Mouse (Mus musculus) hindbrain, embryonic 15.5 days (tissue): ENCODE results near the gene Mvd. TPM values are rescaled to one million over a fixed set of nuclear protein-coding genes. Genes with fewer than 3 reads are reported as not detected.

Source experiments
- ATAC-seq: fragments of 200-750 bp; cut with Nextera tagmentation; 2 replicates; pipeline ENCODE4 v1.8.0; 2017; ENCODE audit warnings: low read depth, moderate number of reproducible peaks, moderate TSS enrichment; ENCODE audit not compliant: low FRiP score
- H3K27ac ChIP-seq: fragments of 300-500 bp; sonication (generic); replicated peaks from 2 replicates; pipeline ENCODE4 v1.5.1; 2015; ENCODE audit warnings: mild to moderate bottlenecking, inconsistent platforms
- H3K27me3 ChIP-seq: fragments of 300-500 bp; sonication (generic); 2 replicates; pipeline ENCODE4 v1.6.1; 2015; ENCODE audit warnings: control low read depth, inconsistent platforms
- H3K36me3 ChIP-seq: fragments of 300-500 bp; sonication (generic); 2 replicates; pipeline ENCODE4 v1.6.1; 2015; ENCODE audit warnings: control low read depth, inconsistent platforms
- H3K4me1 ChIP-seq: fragments of 300-500 bp; sonication (generic); replicated peaks from 2 replicates; pipeline ENCODE4 v1.6.1; 2015; ENCODE audit warnings: control low read depth, inconsistent platforms
- H3K4me2 ChIP-seq: fragments of 300-500 bp; sonication (generic); 2 replicates; pipeline ENCODE4 v1.6.1; 2015; ENCODE audit warnings: moderate library complexity, mild to moderate bottlenecking, inconsistent platforms
- H3K4me3 ChIP-seq: fragments of 300-500 bp; sonication (generic); 2 replicates; pipeline ENCODE4 v1.5.1; 2015; ENCODE audit warnings: mild to moderate bottlenecking, inconsistent platforms
- H3K9ac ChIP-seq: fragments of 300-500 bp; sonication (generic); 2 replicates; pipeline ENCODE4 v1.6.1; 2015; ENCODE audit warnings: inconsistent platforms
- H3K9me3 ChIP-seq: fragments of 300-500 bp; sonication (generic); 2 replicates; pipeline ENCODE4 v1.6.1; 2016; ENCODE audit warnings: control low read depth, inconsistent platforms
- WGBS: fragments of 180-500 bp; shearing (Covaris S2); methylation state at CpG from one replicate; pipeline ENCODE4 v1.1.7; 2015; 5-methylcytosine and 5-hydroxymethylcytosine counted together
- microRNA-seq: library from miRNA; unstranded; fragments of <30 nt; microRNA quantifications from one replicate; pipeline ENCODE4, GENCODE M21; 2016
- polyA plus RNA-seq: library from polyadenylated mRNA; unstranded; fragments of >200 nt; fragmentation: Nextera tagmentation; extraction: Ambion mirVana; gene quantifications from 2 replicates; pipeline ENCODE4 v1.2.1, GENCODE M21; 2015

Mvd gene
- polyA plus RNA-seq, 1 experiment from 2014 or later: 70.1 TPM

DNA sequence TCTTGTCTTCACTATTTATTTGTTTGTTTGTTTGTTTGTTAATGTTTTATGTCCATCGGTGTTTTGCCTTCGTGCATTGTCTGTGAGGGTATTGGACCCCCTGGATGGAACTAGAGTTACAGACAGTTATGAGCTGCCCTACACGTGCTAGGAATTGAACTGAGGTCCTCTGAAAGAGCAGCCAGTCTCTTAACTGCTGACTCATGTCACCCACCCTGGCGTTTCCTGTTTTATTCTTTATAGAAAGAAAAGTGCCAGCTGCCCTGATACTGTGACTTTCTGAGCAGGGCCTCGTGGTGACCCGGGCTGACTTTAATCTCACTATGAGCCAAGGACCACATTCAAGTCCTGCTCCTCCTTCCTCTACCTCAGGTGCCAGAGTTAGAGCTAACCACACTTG, 27.7 kb downstream of the Mvd start:
- Histone ChIP-seq H3K4me3 (no peak overlapping the region), H3K4me2 (no peak overlapping the region), H3K36me3 (peaks cover 74% of the 10 kb centered on the region), H3K9ac (no peak overlapping the region), H3K27ac (no peak overlapping the region), H3K4me1 (no peaks in the 10 kb centered on the region), H3K9me3 (no peaks in the 10 kb centered on the region), H3K27me3 (no peaks in the 10 kb centered on the region)
- ATAC-seq: no peak
- WGBS: 93% methylated on average over 6 of the region's 6 CpGs

DNA sequence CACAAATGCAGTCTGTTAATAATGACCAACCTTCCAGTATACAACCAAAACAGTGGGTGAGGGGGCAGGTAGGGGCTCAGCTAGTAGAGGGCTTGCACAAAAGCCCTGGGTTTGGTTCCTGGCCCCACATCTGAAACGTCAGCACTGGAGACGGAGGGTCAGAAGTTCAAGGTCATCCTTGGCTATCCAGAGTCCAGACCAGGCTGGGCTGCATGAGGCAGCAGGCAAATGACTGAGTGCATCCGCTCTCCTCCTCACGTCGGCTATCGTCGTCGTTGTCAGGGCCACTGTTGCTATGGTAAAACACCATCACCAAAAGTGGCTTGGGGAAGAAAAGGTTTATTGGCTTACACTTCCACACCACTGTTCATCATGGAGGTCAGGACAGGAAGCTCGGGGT, 28.9 kb downstream of the Mvd start:
- no peaks in the 10 kb centered on the region for H3K27me3 ChIP-seq
- H3K36me3 ChIP-seq: peaks cover 86% of the 10 kb centered on the region
- WGBS: 84% methylated on average over 9 of the region's 9 CpGs
- H3K4me3 ChIP-seq: no peak overlapping the region
- H3K9me3 ChIP-seq: no peaks in the 10 kb centered on the region
- no peaks in the 10 kb centered on the region for H3K4me1 ChIP-seq
- H3K4me2 ChIP-seq: no peak overlapping the region
- no peak overlapping the region for H3K27ac ChIP-seq
- H3K9ac ChIP-seq: no peak overlapping the region
- no peak for ATAC-seq

DNA sequence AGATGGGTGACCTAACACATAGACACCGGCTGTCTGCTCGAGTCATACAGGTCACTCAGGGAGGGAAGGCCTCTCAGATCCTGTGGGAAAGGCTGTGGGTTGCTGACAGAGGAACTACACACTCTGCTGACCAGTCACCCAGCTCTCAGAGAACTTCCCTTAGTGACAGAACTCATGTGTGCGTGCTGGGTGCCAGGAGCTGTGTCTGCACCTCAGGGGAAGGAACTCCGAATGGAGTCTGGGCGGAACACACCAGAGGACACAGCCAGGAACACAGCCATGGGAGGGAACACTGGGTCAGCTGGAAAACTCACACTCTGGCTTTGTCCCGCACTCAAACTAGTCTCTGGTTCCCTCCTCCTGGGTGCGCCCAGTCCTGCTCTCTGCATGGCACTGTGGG, 35.5 kb downstream of the Mvd start:
- H3K27me3 ChIP-seq: no peaks in the 10 kb centered on the region
- no peaks in the 10 kb centered on the region for H3K9me3 ChIP-seq
- H3K27ac ChIP-seq: no peak overlapping the region
- H3K36me3 ChIP-seq: peaks cover 93% of the 10 kb centered on the region
- no peaks in the 10 kb centered on the region for H3K4me1 ChIP-seq
- H3K9ac ChIP-seq: no peak overlapping the region
- 94% methylated on average over 7 of the region's 7 CpGs for WGBS
- ATAC-seq: no peak
- no peak overlapping the region for H3K4me2 ChIP-seq
- no peak overlapping the region for H3K4me3 ChIP-seq

DNA sequence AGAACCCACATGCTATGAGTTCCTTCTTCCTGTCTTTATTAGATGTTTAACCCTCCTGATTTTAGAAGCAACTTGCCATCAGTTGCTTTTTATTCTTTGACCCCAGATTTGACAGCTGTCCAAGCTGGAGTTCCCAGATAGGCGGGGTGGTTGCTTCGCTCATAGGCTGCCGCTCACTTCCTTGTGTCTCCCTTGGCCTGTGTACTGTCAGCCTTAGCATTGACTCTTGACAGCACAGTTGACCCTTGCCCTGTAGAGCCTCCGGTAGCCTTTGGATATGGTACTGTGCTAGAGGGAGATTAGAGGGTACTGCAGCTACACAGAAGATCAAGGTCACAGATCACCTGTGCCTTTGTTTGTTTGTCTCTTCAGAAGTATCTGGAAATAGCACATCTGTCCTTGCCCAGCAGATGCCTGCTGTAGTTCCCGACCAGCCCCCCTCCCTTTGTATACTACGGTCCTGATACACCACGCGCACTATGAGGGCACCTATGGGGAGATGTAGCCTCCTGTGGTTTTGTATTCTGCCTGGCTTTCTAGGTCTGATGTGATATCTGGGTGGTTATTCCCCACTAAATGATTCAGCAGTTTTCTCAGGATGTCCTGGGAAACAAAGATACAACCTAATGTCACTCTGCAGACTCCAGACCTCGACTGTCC, 37.9 kb downstream of the Mvd start:
- Histone ChIP-seq H3K27me3 (no peaks in the 10 kb centered on the region), H3K9me3 (no peaks in the 10 kb centered on the region), H3K4me3 (no peak overlapping the region), H3K36me3 (peaks cover 93% of the 10 kb centered on the region), H3K4me2 (no peak overlapping the region), H3K9ac (no peak overlapping the region), H3K27ac (no peak overlapping the region), H3K4me1 (no peaks in the 10 kb centered on the region)
- WGBS: 92% methylated on average over 9 of the region's 9 CpGs
- ATAC-seq: no peak

- ATAC-seq: no peak
- no peak overlapping the region for H3K4me3 ChIP-seq
- no peaks in the 10 kb centered on the region for H3K9me3 ChIP-seq
- H3K4me1 ChIP-seq: no peaks in the 10 kb centered on the region
- 90% methylated on average over 9 of the region's 9 CpGs for WGBS
- no peaks in the 10 kb centered on the region for H3K27me3 ChIP-seq
- no peak overlapping the region for H3K9ac ChIP-seq
- peaks cover 64% of the 10 kb centered on the region for H3K36me3 ChIP-seq
- H3K4me2 ChIP-seq: no peak overlapping the region
- H3K27ac ChIP-seq: no peak overlapping the region
These were observed 45.0 kb downstream of the Mvd start for GRCm38 (mm10) chr8:122398186-122398585.

GRCm38 (mm10) chr8:122395291-122395690, 47.9 kb downstream of the Mvd start:
- 82% methylated on average over 6 of the region's 6 CpGs for WGBS
- Histone ChIP-seq H3K27me3 (no peaks in the 10 kb centered on the region), H3K4me3 (no peak overlapping the region), H3K4me2 (no peak overlapping the region), H3K27ac (no peak overlapping the region), H3K9ac (no peak overlapping the region), H3K9me3 (no peaks in the 10 kb centered on the region), H3K4me1 (no peaks in the 10 kb centered on the region), H3K36me3 (peaks cover 57% of the 10 kb centered on the region)
- ATAC-seq: no peak

DNA sequence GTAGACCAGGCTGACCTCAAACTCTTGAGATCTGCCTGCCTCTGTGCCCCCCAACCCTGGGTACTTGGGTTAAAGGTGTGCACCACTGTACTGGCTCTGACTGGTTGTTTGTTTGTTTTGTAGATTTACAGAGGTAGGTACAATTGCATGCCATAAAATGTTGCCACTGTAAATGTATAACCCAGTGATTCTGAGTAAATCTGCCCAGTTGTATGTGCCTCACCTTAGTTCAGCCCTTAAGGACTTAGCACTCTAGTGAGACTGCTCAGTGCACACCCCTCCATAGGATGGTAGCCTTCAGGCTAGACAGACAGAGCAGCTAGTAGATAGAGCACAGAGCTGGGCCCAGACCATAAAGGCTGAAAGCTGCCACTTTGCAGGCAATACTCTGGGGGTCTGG, 49.5 kb downstream of the Mvd start:
- Histone ChIP-seq H3K4me3 (no peak overlapping the region), H3K36me3 (peaks cover 55% of the 10 kb centered on the region), H3K27me3 (no peaks in the 10 kb centered on the region), H3K27ac (no peak overlapping the region), H3K4me2 (no peak overlapping the region), H3K4me1 (no peaks in the 10 kb centered on the region), H3K9me3 (no peaks in the 10 kb centered on the region), H3K9ac (no peak overlapping the region)
- no peak for ATAC-seq

DNA sequence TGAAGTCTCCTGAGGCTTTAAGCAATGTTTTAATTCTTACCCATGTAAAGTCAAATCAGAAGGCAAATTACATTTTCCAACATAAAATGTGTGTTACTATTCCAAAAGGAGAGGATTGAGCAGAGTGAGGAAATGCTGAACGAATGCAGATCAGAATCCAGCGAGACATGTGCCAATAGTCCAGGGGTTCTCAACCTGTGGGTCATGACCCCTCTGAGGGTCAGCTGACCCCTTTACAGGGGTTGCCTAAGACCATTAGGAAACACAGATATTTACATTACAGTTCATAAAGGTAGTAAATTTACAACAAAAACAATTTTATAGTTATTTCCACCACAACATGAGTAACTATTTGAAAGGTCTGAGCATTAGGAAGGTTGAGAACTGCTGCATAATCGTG, 52.5 kb downstream of the Mvd start:
- Histone ChIP-seq H3K36me3 (peaks cover 72% of the 10 kb centered on the region), H3K4me3 (no peak overlapping the region), H3K9ac (no peak overlapping the region), H3K4me1 (no peaks in the 10 kb centered on the region), H3K27me3 (no peaks in the 10 kb centered on the region), H3K4me2 (no peak overlapping the region), H3K9me3 (no peaks in the 10 kb centered on the region), H3K27ac (no peak overlapping the region)
- ATAC-seq: no peak
- WGBS: 92% methylated on average over 3 of the region's 3 CpGs

DNA sequence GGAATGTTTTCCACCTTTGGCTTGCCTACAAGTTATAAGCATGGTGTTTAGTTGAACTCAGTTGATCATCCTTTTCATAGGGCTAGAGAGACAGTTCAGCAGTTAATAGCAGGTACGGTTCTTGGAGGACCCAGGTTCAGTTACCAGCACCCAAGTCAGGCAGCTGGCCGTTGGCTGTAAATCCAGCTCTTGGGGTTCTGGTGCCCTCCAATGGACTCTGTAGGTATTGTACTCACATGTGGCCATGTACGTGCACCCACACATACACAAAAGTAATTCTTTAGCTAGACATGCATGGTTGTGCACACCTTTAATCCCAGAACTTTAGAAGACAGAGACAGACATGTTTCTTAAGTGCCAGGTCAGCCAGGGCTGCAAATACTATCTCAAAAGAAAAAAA, 53.9 kb downstream of the Mvd start:
- 88% methylated on average over 3 of the region's 3 CpGs for WGBS
- ATAC-seq: no peak
- H3K4me3 ChIP-seq: no peak overlapping the region
- no peak overlapping the region for H3K27ac ChIP-seq
- H3K27me3 ChIP-seq: no peaks in the 10 kb centered on the region
- peaks cover 78% of the 10 kb centered on the region for H3K36me3 ChIP-seq
- no peaks in the 10 kb centered on the region for H3K4me1 ChIP-seq
- no peak overlapping the region for H3K4me2 ChIP-seq
- H3K9ac ChIP-seq: no peak overlapping the region
- no peaks in the 10 kb centered on the region for H3K9me3 ChIP-seq

Small RNAs within 50 kb of the gene (microRNA-seq; reads per million reads assigned to microRNA genes)
- gene Gm24366: not detected

Other genes starting within 250 kb of the Mvd start
- 1.4 and 2.3 TPM in 2 replicates for gene Zfpm1, start 161.3 kb downstream of the Mvd start, polyA plus RNA-seq
- 0.10 and 0.28 TPM in 2 replicates for gene Trhr2, start 82.7 kb downstream of the Mvd start, polyA plus RNA-seq
- 35.5 and 38.1 TPM in 2 replicates for gene Zc3h18, start 66.8 kb downstream of the Mvd start, polyA plus RNA-seq
- gene Il17c, start 21.4 kb downstream of the Mvd start, polyA plus RNA-seq: not detected in 2 replicates
- gene Cyba, start 10.5 kb downstream of the Mvd start, polyA plus RNA-seq: 39.1 and 46.0 TPM in 2 replicates
- gene Snai3, start 17.3 kb upstream of the Mvd start, polyA plus RNA-seq: not detected in 2 replicates
- 33.9 and 37.9 TPM in 2 replicates for gene Rnf166, start 32.6 kb upstream of the Mvd start, polyA plus RNA-seq
- gene Ctu2, start 32.7 kb upstream of the Mvd start, polyA plus RNA-seq: 78.3 and 80.7 TPM in 2 replicates
- 2.2 and 2.8 TPM in 2 replicates for gene Piezo1, start 107.9 kb upstream of the Mvd start, polyA plus RNA-seq
- 10.6 and 11.5 TPM in 2 replicates for gene Cdt1, start 124.6 kb upstream of the Mvd start, polyA plus RNA-seq
- gene Aprt, start 133.5 kb upstream of the Mvd start, polyA plus RNA-seq: 170 and 179 TPM in 2 replicates
- gene Galns, start 168.0 kb upstream of the Mvd start, polyA plus RNA-seq: 6.8 and 8.1 TPM in 2 replicates
- 109 and 112 TPM in 2 replicates for gene Trappc2l, start 168.2 kb upstream of the Mvd start, polyA plus RNA-seq
- not detected in 2 replicates for gene Pabpn1l, start 179.3 kb upstream of the Mvd start, polyA plus RNA-seq